ENCODE assay signal across 9 mouse cellular contexts in the genomic region with DNA sequence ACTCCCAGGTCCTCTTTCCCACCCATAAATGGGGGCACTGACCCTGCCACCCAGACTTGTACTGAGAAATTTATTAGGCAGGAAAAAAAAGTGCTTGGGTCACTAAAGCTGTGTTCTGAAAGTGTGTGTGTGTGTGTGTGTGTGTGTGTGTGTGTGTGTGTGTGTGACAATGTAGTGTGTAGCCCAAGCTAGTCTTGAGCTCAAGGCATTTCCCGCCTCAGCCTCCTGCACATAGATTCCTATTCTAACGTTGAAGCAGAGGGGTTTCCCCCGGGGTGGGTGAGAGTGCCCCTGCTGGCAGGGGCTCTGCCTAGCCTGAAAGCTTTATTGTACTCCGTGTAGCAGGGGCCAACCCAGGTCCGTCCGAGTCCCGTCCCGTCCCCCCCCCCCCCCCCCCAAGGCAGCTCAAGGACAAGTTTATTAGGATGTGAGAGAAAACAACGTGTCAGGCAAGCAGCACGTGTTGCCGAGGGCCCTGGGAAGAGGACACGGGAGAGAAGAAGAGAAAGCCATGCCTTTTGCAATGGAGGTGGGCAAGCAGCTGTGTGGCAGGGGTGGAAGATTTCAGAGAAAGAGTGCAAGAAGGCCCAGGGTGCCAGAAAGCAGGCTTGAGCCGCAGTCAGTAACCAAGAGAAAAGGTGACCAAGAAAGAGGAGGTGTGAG. TPM values are rescaled to one million over a fixed set of nuclear protein-coding genes. Genes with fewer than 3 reads are reported as not detected.
DNase-seq lines count a peak whose midpoint lies in the region; ATAC-seq and TF ChIP-seq lines count a peak whose summit lies in the region.
"Had no signal": no experiment of that assay in that cellular context is flagged by ENCODE, and none has a peak within 500 bp of the region (broad histone marks: within the 10 kb centered on the region; RNA-seq: fewer than 3 reads in every experiment).

No protein-coding gene starts in this region.

- no peak for DNase-seq in kidney, postnatal 36 days
- DNase-seq in CH12.LX (ENCODE audit: extremely low read depth) (peak; percentile 81), R1 (ENCODE audit: low read depth, low spot score) (peak; percentile 78)
- no peak for DNase-seq in limb, embryonic 10.5 days (ENCODE audit: low spot score)
- DNase-seq in cerebellum, adult 9-10 months, result no peak
- DNase-seq in frontal cortex, postnatal 14 days (ENCODE audit: low spot score in 2 of 2), result no peak
- DNase-seq in spleen, adult 18-20 months, result no peak
- DNase-seq: lung, postnatal 10 days had no signal

- no peak for TF ChIP-seq EP300 in CH12.LX (IDR thresholded peaks at IDR 0.05; ENCODE audit: low read length)

- peaks cover 7% of the 10 kb centered on the region for H3K4me1 ChIP-seq in kidney, embryonic 16.5 days (ENCODE audit: insufficient read depth, low read length)
- H3K4me1 ChIP-seq in CH12.LX (ENCODE audit: control insufficient read depth in 1 of 2, insufficient read depth in 2 of 2), result peaks cover 20 to 40% of the 10 kb centered on the region in 2 experiments
- peaks cover 27% of the 10 kb centered on the region for H3K4me1 ChIP-seq in limb, embryonic 10.5 days

- WGBS in kidney, embryonic 16.5 days, result 22% methylated on average over 13 of the region's 13 CpGs
- 14% methylated on average over 13 of the region's 13 CpGs for WGBS in limb, embryonic 10.5 days

- peak; percentile 33; the same call in 1 of the 2 replicates for TF ChIP-seq POLR2A in CH12.LX (IDR thresholded peaks at IDR 0.05; ENCODE audit: low read depth, low read length)

- H3K36me3 ChIP-seq in kidney, embryonic 16.5 days (ENCODE audit: insufficient read depth, low read length), result no peaks in the 10 kb centered on the region
- peaks cover 42 to 51% of the 10 kb centered on the region in 2 experiments for H3K36me3 ChIP-seq in CH12.LX (replicated peaks in 1 of 2; ENCODE audit: control insufficient read depth in 1 of 2, insufficient read depth in 1 of 2, low read length in 1 of 2)
- H3K36me3 ChIP-seq in limb, embryonic 10.5 days, result no peaks in the 10 kb centered on the region

- peak overlapping the region; percentile 81 for H3K4me2 ChIP-seq in kidney, embryonic 16.5 days (replicated peaks; ENCODE audit: low read depth, low read length)
- H3K4me2 ChIP-seq in CH12.LX (ENCODE audit: insufficient read depth, low read depth, poor library complexity, severe bottlenecking), result peak overlapping the region; percentile 67

- ATAC-seq in kidney, embryonic 16.5 days (ENCODE audit: low FRiP score, low TSS enrichment), result no peak

- H3K27me3 ChIP-seq in kidney, embryonic 16.5 days (ENCODE audit: insufficient read depth, low read length), result peaks cover 18% of the 10 kb centered on the region
- H3K27me3 ChIP-seq in CH12.LX (replicated peaks), result no peaks in the 10 kb centered on the region
- peaks cover 73% of the 10 kb centered on the region for H3K27me3 ChIP-seq in limb, embryonic 10.5 days (ENCODE audit: low read depth, poor library complexity, severe bottlenecking)

- H3K9ac ChIP-seq in kidney, embryonic 16.5 days (replicated peaks; ENCODE audit: low read length), result no peak overlapping the region
- H3K9ac ChIP-seq in CH12.LX (ENCODE audit: insufficient read depth, low read depth), result peak overlapping the region; percentile 88

- in situ Hi-C loops in CH12.LX (cut with MboI; ENCODE audit: low pct_ligation_motif_present, low pct_unique_long_range_greater_than_20kb, low sequenced_read_pairs), result no loop called here

- dilution Hi-C loops in CH12.LX (cut with MboI; ENCODE audit: extremely low pct_ligation_motif_present, extremely low pct_unique_long_range_greater_than_20kb, low sequenced_read_pairs), result no loop called here

- H3K4me3 ChIP-seq in kidney, embryonic 16.5 days (ENCODE audit: low read length), result peak overlapping the region; percentile 53
- peak overlapping the region; percentile 88 to 91 (median 89) for H3K4me3 ChIP-seq in CH12.LX (replicated peaks in 1 of 3; ENCODE audit: low read depth in 2 of 3, low read length in 2 of 3, poor library complexity in 1 of 3)
- H3K4me3 ChIP-seq in limb, embryonic 10.5 days, result peak overlapping the region; percentile 58; the same call in 1 of the 2 replicates

- no peak for TF ChIP-seq RAD21 in CH12.LX (IDR thresholded peaks at IDR 0.05; ENCODE audit: low read depth, low read length)

- peak in 1 of 2 experiments; percentile 64; a peak in 2 of 4 replicates for TF ChIP-seq CTCF in CH12.LX (conservative IDR thresholded peaks at IDR 0.05 in 1 of 2, IDR thresholded peaks at IDR 0.05 in 1 of 2; ENCODE audit: low read depth in 2 of 2, low read length in 2 of 2)

- H3K27ac ChIP-seq in kidney, embryonic 16.5 days (ENCODE audit: low read length), result no peak overlapping the region
- peak overlapping the region; percentile 88 for H3K27ac ChIP-seq in CH12.LX (ENCODE audit: insufficient read depth, low read depth)
- no peak overlapping the region; the same call in 1 of the 2 replicates for H3K27ac ChIP-seq in limb, embryonic 10.5 days

- no peaks in the 10 kb centered on the region for H3K9me3 ChIP-seq in kidney, embryonic 16.5 days (ENCODE audit: low read length)
- H3K9me3 ChIP-seq in CH12.LX (replicated peaks; ENCODE audit: low read length), result peaks cover 4% of the 10 kb centered on the region
- H3K9me3 ChIP-seq in limb, embryonic 10.5 days (replicated peaks), result no peaks in the 10 kb centered on the region

- H3K79me2 ChIP-seq in CH12.LX (replicated peaks; ENCODE audit: control insufficient read depth, extremely low read depth, insufficient read depth, poor library complexity, severe bottlenecking), result peaks cover 63% of the 10 kb centered on the region

TF ChIP-seq in CH12.LX, 34 proteins besides CTCF, POLR2A, EP300 and RAD21 (continues in another document):
- TF ChIP-seq TCF12 (IDR thresholded peaks at IDR 0.05; ENCODE audit: low read depth, low read length) (peak; percentile 59), CHD2 (IDR thresholded peaks at IDR 0.05; ENCODE audit: low read length) (no peak), RCOR1 (conservative IDR thresholded peaks at IDR 0.05; ENCODE audit: low read depth, low read length) (peak; percentile 17; the same call in 1 of the 2 replicates), GABPA (IDR thresholded peaks at IDR 0.05; ENCODE audit: insufficient replicate concordance, low read depth, low read length) (no peak), MAFK (IDR thresholded peaks at IDR 0.05; ENCODE audit: insufficient replicate concordance, low read length) (no peak), MXI1 (IDR thresholded peaks at IDR 0.05; ENCODE audit: low read depth, low read length) (peak; percentile 68; the same call in 1 of the 2 replicates), ZKSCAN1 (IDR thresholded peaks at IDR 0.05; ENCODE audit: borderline replicate concordance, low read depth, low read length) (no peak), TBP (conservative IDR thresholded peaks at IDR 0.05; ENCODE audit: low read depth, low read length) (no peak), USF2 (conservative IDR thresholded peaks at IDR 0.05; ENCODE audit: low read depth, low read length) (no peak), MAX (IDR thresholded peaks at IDR 0.05; ENCODE audit: low read length) (peak; percentile 69; the same call in 1 of the 2 replicates), JUND (conservative IDR thresholded peaks at IDR 0.05; ENCODE audit: low read depth, low read length) (no peak), KAT2A (IDR thresholded peaks at IDR 0.05; ENCODE audit: insufficient replicate concordance, low read length) (no peak), E2F4 (IDR thresholded peaks at IDR 0.05; ENCODE audit: insufficient replicate concordance, low read depth, low read length) (no peak), UBTF (IDR thresholded peaks at IDR 0.05; ENCODE audit: low read depth, low read length) (no peak), USF1 (IDR thresholded peaks at IDR 0.05; ENCODE audit: low read depth, low read length) (no peak), IRF4 (IDR thresholded peaks at IDR 0.05; ENCODE audit: low read depth, low read length) (peak; percentile 66), CHD1 (IDR thresholded peaks at IDR 0.05; ENCODE audit: low read depth, low read length) (0 out of 2 replicates have a peak, but pooled peaks have one; percentile 32), ZMIZ1 (IDR thresholded peaks at IDR 0.05; ENCODE audit: low read depth, low read length) (no peak), HCFC1 (IDR thresholded peaks at IDR 0.05; ENCODE audit: low read depth, low read length) (0 out of 2 replicates have a peak, but pooled peaks have one; percentile 9), ELF1 (IDR thresholded peaks at IDR 0.05; ENCODE audit: low read depth, low read length) (no peak; the same call in 1 of the 2 replicates), SIN3A (IDR thresholded peaks at IDR 0.05; ENCODE audit: low read length) (0 out of 2 replicates have a peak, but pooled peaks have one; percentile 57), MEF2A (IDR thresholded peaks at IDR 0.05; ENCODE audit: borderline replicate concordance, low read depth, low read length) (peak; percentile 27; the same call in 1 of the 2 replicates), ZNF384 (IDR thresholded peaks at IDR 0.05; ENCODE audit: low read depth, low read length) (0 out of 2 replicates have a peak, but pooled peaks have one; percentile 51), ZC3H11A (IDR thresholded peaks at IDR 0.05; ENCODE audit: low read depth, low read length) (no peak), MAZ (IDR thresholded peaks at IDR 0.05; ENCODE audit: low read depth, low read length) (peak; percentile 73), MYC (IDR thresholded peaks at IDR 0.05; ENCODE audit: low read depth, low read length) (no peak), JUN (IDR thresholded peaks at IDR 0.05; ENCODE audit: insufficient read depth, low read depth, low read length) (no peak), ETS1 (conservative IDR thresholded peaks at IDR 0.05; ENCODE audit: low read depth, low read length) (peak; percentile 59), POLR2AphosphoS2 (IDR thresholded peaks at IDR 0.05; ENCODE audit: low read depth, low read length) (no peak), PAX5 (IDR thresholded peaks at IDR 0.05; ENCODE audit: low read length) (no peak), SMC3 (IDR thresholded peaks at IDR 0.05; ENCODE audit: low read depth, low read length) (no peak)

RNA-seq across cellular contexts. Expression of a gene that starts 37.5 kb away (rescaled TPM):
- polyA plus RNA-seq in kidney, embryonic 16.5 days (2015; fragmentation: Nextera tagmentation; extraction: Ambion mirVana), result 0.40 and 0.51 TPM in 2 replicates
- total RNA-seq in CH12.LX (2012; rRNA removed) (1.3 and 2.8 TPM in 2 replicates), CH12.LX (2014; rRNA removed) (2.3 and 2.6 TPM in 2 replicates)
- polyA plus RNA-seq in CH12.LX (2012; ENCODE audit: insufficient read length, low read depth), result 3.1 and 3.5 TPM in 2 replicates
- 0.28 and 0.75 TPM in 2 replicates for polyA plus RNA-seq in limb, embryonic 10.5 days (2016; fragmentation: Nextera tagmentation; extraction: Ambion mirVana)

RNA-seq across cellular contexts. Expression of a gene that starts 40.9 kb away (rescaled TPM):
- 22.8 and 24.7 TPM in 2 replicates for polyA plus RNA-seq in kidney, embryonic 16.5 days (2015; fragmentation: Nextera tagmentation; extraction: Ambion mirVana)
- total RNA-seq in CH12.LX (2012; rRNA removed) (25.1 and 25.3 TPM in 2 replicates), CH12.LX (2014; rRNA removed) (13.2 and 17.7 TPM in 2 replicates)
- 36.2 and 38.5 TPM in 2 replicates for polyA plus RNA-seq in CH12.LX (2012; ENCODE audit: insufficient read length, low read depth)
- polyA plus RNA-seq in limb, embryonic 10.5 days (2016; fragmentation: Nextera tagmentation; extraction: Ambion mirVana), result 4.5 and 5.6 TPM in 2 replicates

Comparison
In these comparisons a context has a peak if more than half of its experiments do, and no peak if none do; other contexts are left out.
1. DNase-seq: peak in CH12.LX (single experiment) and R1 (single experiment); none in kidney, postnatal 36 days (0 of 2), limb, embryonic 10.5 days (single experiment), cerebellum, adult 9-10 months (single experiment), frontal cortex, postnatal 14 days (0 of 2) and spleen, adult 18-20 months (0 of 2).
2. Peak in every context shown above with its lines, with median percentiles within 50 percentile points of each other: H3K4me3 ChIP-seq.